Mouse (Mus musculus): ENCODE measurements around the gene Rbm38.

Gene Rbm38

GRCm38 (mm10) chr2:173037827-173038607 lies 17.7 kb downstream of the Rbm38 start:
- no peak for DNase-seq

- no peak for DNase-seq
Measured at GRCm38 (mm10) chr2:173039041-173039440, 18.7 kb downstream of the Rbm38 start.

GRCm38 (mm10) chr2:173040803-173041202 lies 20.5 kb downstream of the Rbm38 start:
- DNase-seq, result no peak

DNA sequence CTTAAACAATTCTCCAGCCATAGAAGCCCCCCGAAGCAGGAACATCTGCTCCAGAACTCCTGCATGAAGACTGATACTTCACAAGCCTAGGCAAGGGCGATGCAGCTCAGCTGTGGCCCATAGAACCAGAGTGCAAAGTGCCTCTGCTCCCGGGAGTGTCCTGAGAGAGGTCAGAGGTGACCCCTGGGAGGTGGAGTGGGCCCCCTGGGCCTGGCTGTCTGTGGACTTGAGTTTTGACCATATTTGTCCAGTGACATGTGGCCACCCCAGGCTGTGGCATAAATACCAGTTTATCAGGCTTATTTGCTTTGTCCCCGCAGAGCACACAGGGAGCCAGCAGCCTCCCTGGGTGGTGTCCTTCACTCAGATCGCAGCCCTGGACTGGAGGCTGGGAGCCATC lies 20.9 kb downstream of the Rbm38 start:
- no peak for DNase-seq

GRCm38 (mm10) chr2:173041893-173042292 lies 21.6 kb downstream of the Rbm38 start:
- no peak for DNase-seq

DNA sequence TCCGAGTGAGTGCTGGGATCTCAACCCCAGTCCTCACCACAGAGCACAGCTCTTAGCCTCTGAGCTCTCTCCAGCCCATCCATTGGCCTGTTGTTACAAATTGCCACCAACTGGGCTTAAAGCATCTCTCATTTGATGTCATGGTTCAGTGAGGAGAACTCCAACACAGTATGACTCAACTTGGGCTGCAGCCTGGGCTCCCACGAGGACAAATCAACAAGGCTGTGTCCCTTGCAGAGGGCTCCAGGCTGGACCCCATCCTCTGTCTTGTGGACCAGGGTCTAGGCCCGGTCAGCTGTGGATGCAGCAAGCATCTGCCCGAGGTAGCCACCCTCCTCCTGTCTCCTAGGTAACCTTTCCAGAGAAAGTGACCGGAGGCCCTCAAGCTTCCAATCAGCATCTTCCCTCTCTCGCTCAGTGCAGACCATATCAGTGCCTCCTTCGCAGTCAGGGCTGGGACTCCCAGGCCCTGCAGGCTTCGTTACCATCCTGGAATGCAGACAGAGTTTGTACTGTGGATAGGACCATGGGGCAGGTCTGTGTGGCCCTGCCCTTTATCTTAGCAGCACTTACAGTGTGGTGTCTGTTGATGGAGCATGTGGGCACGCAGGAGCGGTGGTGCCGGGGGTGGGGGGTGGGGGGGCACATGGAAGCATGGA lies 22.3 kb downstream of the Rbm38 start:
- DNase-seq, result no peak

DNA sequence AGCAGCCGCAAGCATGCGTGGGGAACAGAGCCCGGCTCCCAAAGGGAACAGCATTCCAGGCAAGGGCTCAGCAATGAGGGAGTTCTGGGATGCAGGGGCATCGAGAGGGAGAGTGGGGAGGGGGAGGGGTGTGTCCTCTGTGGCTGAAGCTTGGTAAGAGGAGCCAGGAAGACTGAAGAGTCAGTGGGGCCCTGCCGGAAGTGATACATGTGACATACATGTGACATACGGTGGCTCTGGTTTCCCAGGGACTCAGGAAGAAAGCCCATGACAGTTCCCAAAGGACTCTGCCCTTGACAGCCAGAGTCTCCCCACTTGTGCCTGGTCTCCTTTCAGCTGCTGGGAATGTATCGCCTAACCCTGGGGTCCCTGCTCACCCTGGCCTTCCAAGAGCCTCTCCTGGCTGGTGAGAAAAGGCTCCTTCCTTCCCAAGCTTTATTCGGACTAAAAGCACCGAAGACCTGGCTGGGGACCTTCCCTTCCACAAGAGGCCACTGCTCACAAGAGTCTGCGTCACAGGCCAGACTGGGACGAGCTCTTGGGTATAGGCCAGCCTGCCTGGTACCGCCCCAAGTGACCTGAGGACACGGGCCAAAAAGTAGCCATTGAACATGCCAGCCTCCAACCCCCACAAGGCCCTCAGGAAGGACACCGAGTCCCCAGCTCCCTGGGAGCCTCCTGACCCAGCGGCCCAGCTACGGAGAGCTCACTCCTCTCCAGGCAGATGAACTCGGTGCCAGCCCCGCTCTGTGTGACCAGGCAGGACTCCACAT lies 24.1 kb downstream of the Rbm38 start:
- no peak for DNase-seq

DNA sequence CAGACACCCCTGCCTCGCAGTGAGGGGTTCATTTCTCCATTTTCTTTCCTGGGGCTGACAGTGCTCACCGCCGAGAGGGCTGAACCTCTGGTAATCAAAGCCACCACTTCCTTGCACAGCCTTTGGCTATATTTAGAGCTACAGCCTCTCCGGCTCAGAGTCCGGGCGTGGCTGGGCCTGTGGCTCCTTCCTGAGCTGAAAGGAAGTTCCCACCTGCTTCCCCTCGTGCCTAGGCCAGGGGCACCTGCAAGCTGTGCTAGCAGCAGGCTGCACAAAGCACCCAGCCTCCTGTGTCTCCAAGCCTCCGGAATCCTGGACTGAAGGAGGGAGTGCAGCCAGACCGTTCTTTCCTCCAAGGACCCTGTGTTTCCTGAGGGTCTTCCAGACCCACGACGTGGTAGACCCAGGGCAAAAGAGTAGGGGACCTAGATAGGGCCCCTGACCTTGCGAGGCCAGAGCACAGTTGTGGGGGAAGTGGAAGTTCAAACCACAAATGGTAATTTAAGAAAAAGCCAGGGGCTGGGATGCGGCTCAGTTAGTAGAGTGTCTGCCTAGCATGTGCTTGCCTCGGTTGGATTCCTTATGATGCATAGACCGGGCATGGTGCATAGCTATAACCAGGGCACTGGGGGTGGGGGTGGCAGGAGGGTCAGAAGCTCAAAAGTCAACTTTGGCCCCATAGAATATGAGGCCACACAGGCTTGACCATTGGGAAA lies 26.4 kb downstream of the Rbm38 start:
- DNase-seq, result no peak

DNA sequence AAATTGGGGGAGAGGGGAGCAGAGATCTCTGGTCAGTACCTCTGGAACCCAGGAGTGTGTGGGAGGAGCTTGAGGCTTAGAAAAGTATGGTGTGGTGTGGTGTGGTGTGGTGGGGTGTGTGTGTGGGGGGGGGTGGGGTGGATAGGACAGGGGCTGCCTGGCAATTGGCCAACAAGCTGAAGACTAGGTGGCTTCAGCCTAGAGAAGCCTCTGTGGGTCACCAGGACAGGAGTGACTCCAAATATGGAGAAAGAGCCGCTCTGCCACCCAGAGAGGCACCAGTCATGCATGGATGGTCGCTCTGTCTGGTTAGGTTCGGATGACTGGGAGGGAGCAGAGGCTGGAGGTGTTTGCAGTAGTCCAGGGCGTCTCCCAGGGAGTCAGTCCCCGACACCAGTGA lies 27.2 kb downstream of the Rbm38 start:
- no peak for DNase-seq

DNA sequence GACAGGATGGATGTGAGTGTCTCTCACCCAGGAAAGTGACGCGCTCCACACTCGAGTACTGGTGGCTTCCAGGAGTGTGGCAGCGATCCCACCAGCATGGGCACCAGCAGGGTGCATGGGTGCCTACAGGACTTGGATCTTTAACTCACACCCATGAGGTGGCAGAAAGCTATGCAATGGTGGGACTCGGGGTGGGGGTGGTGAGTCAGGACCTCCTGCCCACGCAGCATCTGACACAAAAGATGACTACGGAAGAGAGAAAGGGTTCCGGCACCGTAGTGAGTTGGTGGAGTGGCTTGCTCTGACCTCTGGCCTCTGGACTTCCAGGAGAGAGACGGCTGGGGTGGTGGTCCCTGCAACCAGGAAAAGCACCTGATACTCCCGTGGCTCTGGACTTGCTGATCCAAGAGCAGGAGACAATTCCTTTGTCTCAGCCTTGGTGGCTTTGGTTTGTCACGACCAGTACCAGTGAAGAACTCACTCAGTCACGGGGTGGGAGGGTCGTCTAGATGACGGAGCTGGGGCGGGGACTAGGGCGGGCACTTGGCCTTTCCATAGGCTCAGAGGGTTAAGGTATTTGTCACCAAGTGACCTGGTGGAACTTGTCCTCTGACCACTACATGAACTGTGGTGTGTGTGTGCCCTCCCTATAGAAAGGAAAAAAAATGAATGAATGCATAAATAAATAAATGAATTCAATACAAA lies 27.9 kb downstream of the Rbm38 start:
- no peak for DNase-seq

DNA sequence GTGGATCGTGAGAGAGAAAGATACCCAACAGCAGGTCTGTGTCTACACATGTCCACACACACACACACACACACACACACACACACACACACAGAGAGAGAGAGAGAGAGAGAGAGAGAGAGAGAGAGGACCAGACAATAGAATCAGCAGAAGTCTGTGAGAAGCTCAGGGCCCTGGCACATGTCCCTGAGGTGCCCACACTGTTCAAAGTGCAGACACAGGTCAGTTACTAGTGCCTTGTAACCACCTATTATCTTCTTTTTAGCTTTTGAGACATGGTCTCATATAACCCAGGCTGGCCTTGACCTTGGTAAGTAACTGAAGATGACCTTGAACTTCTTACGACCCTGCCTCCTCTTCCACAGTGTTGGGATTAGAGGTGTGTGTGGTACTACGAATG lies 28.9 kb downstream of the Rbm38 start:
- no peak for DNase-seq

DNA sequence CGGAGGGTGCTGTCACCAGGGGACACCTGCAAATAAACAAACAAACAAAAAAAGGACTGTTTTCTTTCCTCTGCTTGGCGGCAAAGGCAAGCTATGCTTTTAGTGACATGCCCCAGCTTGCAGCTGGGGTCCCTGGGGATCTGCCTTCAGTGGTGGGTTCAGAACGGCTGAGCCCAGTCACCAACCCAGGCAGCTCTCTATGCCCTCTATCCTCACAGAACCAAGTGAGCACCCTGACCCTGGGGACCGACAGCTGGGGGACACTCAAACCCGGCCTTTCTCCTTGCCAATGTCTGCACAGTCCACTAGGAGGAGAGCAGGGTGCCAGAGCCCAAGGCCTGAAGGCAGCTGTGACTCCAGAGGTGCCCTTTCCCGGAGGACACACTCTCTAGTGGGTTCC lies 29.5 kb downstream of the Rbm38 start:
- no peak for DNase-seq

DNA sequence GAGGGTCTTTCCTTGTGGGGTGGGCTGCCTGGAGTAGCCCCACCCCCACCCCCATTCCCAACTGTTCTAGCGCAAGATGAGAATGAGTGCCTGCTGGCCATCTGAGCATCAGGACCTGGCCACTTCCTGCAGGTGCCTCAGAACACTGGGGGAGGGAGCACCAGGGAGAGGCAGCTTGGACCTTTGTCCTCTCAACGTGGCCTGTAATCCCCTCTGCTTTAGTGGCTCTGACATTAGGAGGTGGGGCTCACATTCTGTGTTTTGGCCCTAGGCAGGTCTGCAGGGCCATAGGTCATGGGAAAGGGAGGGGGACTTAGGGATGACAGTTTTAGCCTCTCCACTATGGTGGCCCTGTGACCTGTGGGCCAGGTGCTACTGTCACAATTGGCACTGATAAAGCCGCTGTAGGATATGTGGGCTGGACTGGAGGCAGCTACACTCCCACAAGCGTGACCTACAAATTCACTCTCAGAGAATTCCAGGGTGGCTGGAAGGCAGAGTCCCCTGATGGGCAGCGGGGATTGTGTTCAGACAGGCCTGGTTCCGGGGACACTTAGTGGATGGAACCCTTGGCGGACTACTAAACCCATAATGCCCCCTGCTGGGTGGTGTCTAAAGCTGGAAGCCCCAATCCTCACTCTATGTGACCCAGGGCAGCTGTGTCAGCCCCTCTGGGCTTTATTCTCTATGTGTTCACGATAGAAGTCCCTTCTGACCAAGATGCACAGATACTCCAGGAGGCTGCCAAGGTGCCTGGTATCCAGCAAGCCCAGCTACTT lies 30.5 kb downstream of the Rbm38 start:
- no peak for DNase-seq

DNA sequence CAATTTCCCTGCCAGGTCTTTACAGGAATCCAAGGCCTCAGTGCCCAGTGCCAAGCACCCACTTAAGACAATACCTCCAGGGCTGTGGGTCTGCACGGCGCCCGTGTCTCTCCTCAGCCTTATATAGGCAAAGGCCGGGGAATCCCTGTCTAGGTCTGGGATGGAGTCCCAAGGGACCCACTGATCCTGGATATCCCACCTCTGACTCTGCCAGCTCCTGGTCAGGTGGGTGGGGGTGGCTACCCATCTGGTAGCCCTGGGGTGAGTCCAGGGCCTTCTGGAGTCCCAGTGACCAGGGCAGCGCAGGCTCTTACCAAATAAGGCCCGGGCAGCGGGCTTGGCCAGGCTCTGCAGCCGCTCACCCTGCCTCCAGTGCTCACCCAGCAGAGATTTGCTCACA lies 32.6 kb downstream of the Rbm38 start:
- DNase-seq, result no peak

GRCm38 (mm10) chr2:173053846-173054245 lies 33.5 kb downstream of the Rbm38 start:
- no peak for DNase-seq

- no peak for DNase-seq
Measured at GRCm38 (mm10) chr2:173056303-173056881, 36.1 kb downstream of the Rbm38 start.

GRCm38 (mm10) chr2:173056882-173057315 lies 36.6 kb downstream of the Rbm38 start:
- DNase-seq, result no peak

GRCm38 (mm10) chr2:173057623-173058022 lies 37.3 kb downstream of the Rbm38 start:
- no peak for DNase-seq

DNA sequence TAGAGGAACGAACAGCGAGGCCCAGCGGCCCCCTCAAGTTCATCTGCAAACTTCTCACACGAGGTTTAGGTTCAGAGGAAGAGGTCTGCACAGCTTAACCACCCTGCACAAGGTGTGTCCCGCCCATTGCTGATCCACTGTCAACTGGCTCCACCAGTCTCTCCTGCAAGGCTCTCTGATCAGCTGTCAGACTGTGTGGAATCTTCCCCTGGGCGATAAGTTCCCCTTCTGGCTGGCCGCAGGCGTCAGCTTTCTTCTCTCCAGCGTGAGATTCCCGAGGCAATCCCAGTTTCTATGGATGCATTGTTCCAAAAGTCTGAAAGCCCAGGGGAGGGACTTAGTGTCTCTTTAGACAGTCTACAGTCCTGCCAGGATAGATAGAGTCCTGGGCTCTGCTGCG lies 38.0 kb downstream of the Rbm38 start:
- no peak for DNase-seq

DNA sequence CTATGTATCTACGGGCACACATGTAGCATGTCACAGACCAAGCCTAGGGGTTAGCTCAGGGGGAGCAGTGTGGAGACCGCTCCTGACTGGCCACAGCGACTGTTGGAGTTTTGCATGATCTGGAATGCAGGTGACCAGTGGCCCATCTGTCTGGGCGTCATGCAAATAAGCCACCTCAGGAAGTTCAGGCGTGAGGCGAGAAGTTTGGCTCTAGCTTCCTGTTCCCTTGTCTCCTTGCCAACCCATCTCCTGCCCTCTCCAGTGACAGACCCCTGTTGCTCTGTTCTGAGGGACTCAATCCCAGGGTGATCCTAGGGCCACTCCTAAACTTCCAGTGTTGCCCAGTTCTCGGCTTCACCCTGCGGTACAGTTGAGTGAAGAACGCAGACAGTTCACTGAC lies 40.2 kb downstream of the Rbm38 start:
- no peak for DNase-seq

Data from right cerebral cortex, adult 18-20 months (tissue).